ENCODE assay signal across 8 mouse cellular contexts in the genomic region with DNA sequence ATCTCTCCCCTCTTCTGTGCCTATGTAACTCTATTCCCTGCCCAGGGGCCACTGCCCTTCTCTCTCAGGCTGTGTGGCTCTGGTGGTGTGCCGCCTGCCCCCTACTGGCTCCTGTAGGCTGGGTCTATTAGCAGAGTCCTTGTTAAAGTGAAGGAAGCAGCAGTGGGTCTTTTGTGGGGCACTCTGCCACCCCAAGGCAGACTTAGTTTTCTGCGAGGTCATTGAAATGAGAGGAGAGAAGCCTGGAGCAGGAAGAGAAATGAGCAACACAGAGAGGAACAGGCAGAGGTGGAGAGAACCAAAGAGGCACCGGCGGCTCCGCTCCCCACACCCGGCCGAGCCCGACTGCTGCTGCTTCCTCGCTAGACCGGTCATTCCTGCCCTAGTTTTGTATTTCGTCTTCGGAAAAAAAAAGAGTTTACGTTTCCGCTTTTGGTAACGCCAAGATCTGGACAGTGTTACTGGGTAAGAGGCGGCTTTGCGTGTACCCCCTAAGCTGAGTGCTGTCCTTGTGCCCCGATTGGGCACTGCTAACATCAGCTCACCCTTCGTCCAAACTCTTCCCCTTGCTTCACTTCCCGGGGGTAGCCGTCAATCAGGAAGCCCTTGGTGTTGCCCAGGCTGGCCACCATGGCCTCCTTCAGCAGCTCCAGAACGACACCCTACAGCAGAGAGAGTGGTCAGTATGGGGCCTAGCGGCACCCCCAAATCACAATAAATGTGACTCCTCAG.
DNase-seq lines count a peak whose midpoint lies in the region; ATAC-seq lines count a peak whose summit lies in the region.

No protein-coding gene starts in this region.

- DNase-seq in ES-CJ7 (ENCODE audit: low read depth, low spot score): peak; percentile 55
- DNase-seq in c-Kit-positive CD71-positive TER-119-negative erythroid progenitor cells, embryonic 14.5 days (ENCODE audit: low read depth): peak; percentile 73
- DNase-seq in forebrain, embryonic 11.5 days (ENCODE audit: low spot score): peak; percentile 79
- peak; percentile 42 for DNase-seq in heart, postnatal 25 days (ENCODE audit: low spot score)
- DNase-seq in large intestine, adult 2 months (ENCODE audit: low read depth, low spot score): peak; percentile 48
- peak; percentile 64 for DNase-seq in thymus, postnatal 0 days (ENCODE audit: low spot score)

- H3K27me3 ChIP-seq in forebrain, embryonic 11.5 days (ENCODE audit: control insufficient read depth, insufficient read depth, low read length): no peaks in the 10 kb centered on the region
- no peaks in the 10 kb centered on the region for H3K27me3 ChIP-seq in lung, embryonic 15.5 days

- peak overlapping the region; percentile 35 for H3K4me3 ChIP-seq in forebrain, embryonic 11.5 days (ENCODE audit: low read depth, low read length)
- H3K4me3 ChIP-seq in lung, embryonic 15.5 days: peak overlapping the region; percentile 40

- peaks cover 11% of the 10 kb centered on the region; the same call in 1 of the 2 replicates for H3K4me1 ChIP-seq in forebrain, embryonic 11.5 days (replicated peaks; ENCODE audit: control insufficient read depth, insufficient read depth, low read length)
- H3K4me1 ChIP-seq in lung, embryonic 15.5 days: peaks cover 24% of the 10 kb centered on the region

- H3K9ac ChIP-seq in forebrain, embryonic 11.5 days (ENCODE audit: low read length): peak overlapping the region; percentile 43
- H3K9ac ChIP-seq in lung, embryonic 15.5 days: peak overlapping the region; percentile 42

- H3K4me2 ChIP-seq in forebrain, embryonic 11.5 days (ENCODE audit: low read depth, low read length, severe bottlenecking): peak overlapping the region; percentile 59
- peak overlapping the region; percentile 66 for H3K4me2 ChIP-seq in lung, embryonic 15.5 days

- 0 out of 2 replicates have a peak overlapping the region, but pooled peaks have one; percentile 6 for H3K27ac ChIP-seq in forebrain, embryonic 11.5 days (ENCODE audit: low read depth, low read length)
- H3K27ac ChIP-seq in lung, embryonic 15.5 days: peak overlapping the region; percentile 64

- no peaks in the 10 kb centered on the region for H3K36me3 ChIP-seq in forebrain, embryonic 11.5 days (ENCODE audit: control insufficient read depth, insufficient read depth, low read length)
- no peaks in the 10 kb centered on the region for H3K36me3 ChIP-seq in lung, embryonic 15.5 days

- intact Hi-C loops in heart, postnatal 25 days (cut with DNase I): loop anchor here (2.0 kb wide), 2 partner anchors 83 to 271 kb away; partner anchors contain the start of gene Zzz3

- H3K9me3 ChIP-seq in forebrain, embryonic 11.5 days (ENCODE audit: control insufficient read depth, low read length): no peaks in the 10 kb centered on the region
- no peaks in the 10 kb centered on the region for H3K9me3 ChIP-seq in lung, embryonic 15.5 days

- peak; percentile 69 for ATAC-seq in forebrain, embryonic 11.5 days (replicated peaks; ENCODE audit: low FRiP score)
- ATAC-seq in lung, embryonic 15.5 days (ENCODE audit: borderline replicate concordance, extremely low read depth, low FRiP score, low TSS enrichment): peak; percentile 57
- ATAC-seq in neutrophil, adult 5-6 weeks (ENCODE audit: extremely low read depth, insufficient number of reproducible peaks, low FRiP score, poor library complexity, severe bottlenecking): peak; percentile 68

- WGBS in forebrain, embryonic 11.5 days: 4% methylated on average over 23 of the region's 23 CpGs
- WGBS in large intestine, adult 2 months: 1% methylated on average over 23 of the region's 23 CpGs
- WGBS in lung, embryonic 15.5 days: 3% methylated on average over 23 of the region's 23 CpGs

Comparison
In these comparisons a context has a peak if more than half of its experiments do, and no peak if none do; other contexts are left out.
1. Peak in every context shown above with its lines: DNase-seq, ATAC-seq, H3K4me3 ChIP-seq and H3K27ac ChIP-seq.